Mouse (Mus musculus) bone marrow, adult 2 months (tissue): ENCODE measurements around the gene Rab3a. TPM values are rescaled to one million over a fixed set of nuclear protein-coding genes. Genes with fewer than 3 reads are reported as not detected.

Experiments
- H3K27ac ChIP-seq: fragments of 200-500 bp; 2 replicates; pipeline ENCODE4 v1.5.1; 2012; ENCODE audit warnings: low read depth, mild to moderate bottlenecking, control low read depth, inconsistent platforms, low read length; ENCODE audit not compliant: control insufficient read depth, poor library complexity, insufficient read depth
- H3K4me1 ChIP-seq: fragments of 200-500 bp; 2 replicates; pipeline ENCODE4 v1.6.1; 2011; ENCODE audit warnings: low read length; ENCODE audit not compliant: control insufficient read depth, insufficient read depth
- H3K4me3 ChIP-seq: fragments of 200-500 bp; replicated peaks from 2 replicates; pipeline ENCODE3; 2011; ENCODE audit warnings: mild to moderate bottlenecking, low read depth, low read length, control low read depth; ENCODE audit not compliant: control insufficient read depth
- CTCF ChIP-seq: fragments of 200-500 bp; IDR thresholded peaks from 2 replicates; pipeline ENCODE4 v1.5.1; 2011; ENCODE audit warnings: low read length, control low read depth; ENCODE audit not compliant: control insufficient read depth, insufficient read depth
- POLR2A ChIP-seq: fragments of 200-500 bp; IDR thresholded peaks from 2 replicates; pipeline ENCODE4 v1.6.1; 2011; ENCODE audit warnings: low read depth, mild to moderate bottlenecking, control low read depth, low read length, borderline replicate concordance; ENCODE audit not compliant: control insufficient read depth
- WGBS: fragments of 180-500 bp; shearing (Covaris S2); methylation state at CpG from one replicate; pipeline ENCODE4 v1.1.7; 2018; 5-methylcytosine and 5-hydroxymethylcytosine counted together
- polyA plus RNA-seq: library from polyadenylated mRNA; stranded (reverse); fragments of >200 nt; gene quantifications from 2 replicates; pipeline ENCODE4 v1.2.4, GENCODE M21; 2011; ENCODE audit warnings: low replicate concordance; ENCODE audit not compliant: missing spikeins, insufficient read depth, insufficient read length

Gene Rab3a
- polyA plus RNA-seq, 1 experiment: 13.3 TPM

DNA sequence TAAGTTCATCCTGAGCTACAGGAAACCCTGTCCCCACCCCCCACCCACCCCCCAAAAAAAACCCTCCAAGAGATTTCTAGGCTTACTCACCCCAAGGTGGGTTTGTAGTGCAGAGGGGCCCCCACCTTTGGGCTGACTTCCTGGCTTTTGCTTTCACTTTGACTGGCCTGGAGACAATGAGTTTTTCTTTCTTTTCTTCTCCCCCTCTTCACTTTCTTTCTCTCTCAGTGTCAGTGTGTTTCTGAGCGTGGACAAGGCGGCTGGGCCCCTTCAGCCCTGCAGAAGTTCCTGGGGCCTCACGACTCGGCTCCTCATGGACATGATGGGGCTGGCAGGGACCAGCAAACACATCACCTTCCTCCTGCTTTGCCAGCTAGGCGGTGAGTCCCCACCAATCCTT is 53.8 kb downstream of the Rab3a start, which contains the start of gene Il12rb1:
Gene Il12rb1 (plus strand): TSS at position 211 of the 400 bp plus-strand sequence.
- WGBS: 15% methylated on average over 5 of the region's 5 CpGs
- H3K4me3 ChIP-seq: peak within 1 kb of the TSS; percentile 7
- TF ChIP-seq POLR2A (no peak), CTCF (no peak)
- H3K4me1 ChIP-seq: peaks cover 10% of the 10 kb centered on the region; the same call in 1 of the 2 replicates
- peak within 1 kb of the TSS; percentile 89 for H3K27ac ChIP-seq

Other genes with a start within 250 kb of the Rab3a start
- 46.9 and 63.6 TPM in 2 replicates for gene Rex1bd, start 247.9 kb upstream of the Rab3a start, polyA plus RNA-seq
- 961 and 1,100 TPM in 2 replicates for gene Uba52, start 243.9 kb upstream of the Rab3a start, polyA plus RNA-seq
- gene Fkbp8, start 227.0 kb upstream of the Rab3a start, polyA plus RNA-seq: 98.7 and 181 TPM in 2 replicates
- 29.0 and 41.3 TPM in 2 replicates for gene Kxd1, start 226.7 kb upstream of the Rab3a start, polyA plus RNA-seq
- 11.9 and 17.8 TPM in 2 replicates for gene Ell, start 215.2 kb upstream of the Rab3a start, polyA plus RNA-seq
- gene Isyna1, start 160.3 kb upstream of the Rab3a start, polyA plus RNA-seq: 11.2 and 23.7 TPM in 2 replicates
- 45.2 and 107 TPM in 2 replicates for gene Ssbp4, start 145.8 kb upstream of the Rab3a start, polyA plus RNA-seq
- gene Lrrc25, start 138.5 kb upstream of the Rab3a start, polyA plus RNA-seq: 3.4 and 18.8 TPM in 2 replicates
- 3.1 TPM in 1 of 2 replicates, not detected in the other for gene Gdf15, start 122.2 kb upstream of the Rab3a start, polyA plus RNA-seq
- 4.3 and 21.1 TPM in 2 replicates for gene Pgpep1, start 94.3 kb upstream of the Rab3a start, polyA plus RNA-seq
- gene Lsm4, start 81.4 kb upstream of the Rab3a start, polyA plus RNA-seq: 69.2 and 119 TPM in 2 replicates
- gene Jund, start 55.7 kb upstream of the Rab3a start, polyA plus RNA-seq: 48.1 and 58.0 TPM in 2 replicates
- gene Iqcn, start 51.2 kb upstream of the Rab3a start, polyA plus RNA-seq: 0.29 TPM in 1 of 2 replicates, not detected in the other
- gene Gm3336, start 36.1 kb upstream of the Rab3a start, polyA plus RNA-seq: not detected in 2 replicates
- 2.7 and 3.2 TPM in 2 replicates for gene Pde4c, start 31.0 kb upstream of the Rab3a start, polyA plus RNA-seq
- 15.1 and 28.2 TPM in 2 replicates for gene Mpv17l2, start 6.3 kb downstream of the Rab3a start, polyA plus RNA-seq
- gene Pik3r2, start 22.0 kb downstream of the Rab3a start, polyA plus RNA-seq: 12.8 and 19.5 TPM in 2 replicates
- gene Mast3, start 50.4 kb downstream of the Rab3a start, polyA plus RNA-seq: 20.5 and 70.7 TPM in 2 replicates
- gene Il12rb1, start 53.8 kb downstream of the Rab3a start, polyA plus RNA-seq: 0.36 and 1.9 TPM in 2 replicates
- gene Arrdc2, start 85.0 kb downstream of the Rab3a start, polyA plus RNA-seq: 19.1 and 44.8 TPM in 2 replicates
- gene Kcnn1, start 108.6 kb downstream of the Rab3a start, polyA plus RNA-seq: not detected in 2 replicates
- gene Ccdc124, start 119.3 kb downstream of the Rab3a start, polyA plus RNA-seq: 27.6 and 41.7 TPM in 2 replicates
- not detected in 2 replicates for gene Slc5a5, start 138.1 kb downstream of the Rab3a start, polyA plus RNA-seq
- gene Rpl18a, start 142.7 kb downstream of the Rab3a start, polyA plus RNA-seq: 1,290 and 1,544 TPM in 2 replicates
- 8.9 and 18.9 TPM in 2 replicates for gene Map1s, start 151.3 kb downstream of the Rab3a start, polyA plus RNA-seq